Mouse (Mus musculus) MEL (cell line): ENCODE measurements at regions not wholly inside any gene's neighbourhood (a gene's known extent, or its start where the extent isn't known, plus 50 kb on each side); places are given as distances from the start of the nearest gene placed in this dataset.

Experiments used
- CTCF ChIP-seq, 3 experiments: IDR thresholded peaks in 2 of 3; conservative IDR thresholded peaks in 1 of 3; 2 replicates each; pipeline ENCODE4 v1.5.1; 2011 to 2012; ENCODE audit warnings: low read length in 3 of 3, low read depth in 2 of 3, mild to moderate bottlenecking in 2 of 3, improper control_type of control experiment in 1 of 3, inconsistent platforms in 1 of 3, mixed read lengths in 1 of 3, moderate library complexity in 1 of 3; ENCODE audit not compliant: control insufficient read depth in 1 of 3, insufficient read depth in 1 of 3, poor library complexity in 1 of 3, severe bottlenecking in 1 of 3
- POLR2A ChIP-seq, 2 experiments: IDR thresholded peaks; 2 replicates each; pipeline ENCODE4 v1.6.1; 2011 to 2012; ENCODE audit warnings: low read length in 2 of 2, mild to moderate bottlenecking in 2 of 2, control low read depth in 1 of 2, improper control_type of control experiment in 1 of 2, low read depth in 1 of 2, moderate library complexity in 1 of 2; ENCODE audit not compliant: control insufficient read depth in 1 of 2, insufficient read depth in 1 of 2, poor library complexity in 1 of 2
- USF2 ChIP-seq, 2 experiments: IDR thresholded peaks; 2 replicates each; pipeline ENCODE4 v1.6.1; 2011 to 2012; ENCODE audit warnings: improper control_type of control experiment in 2 of 2, low read length in 2 of 2, borderline replicate concordance in 1 of 2, inconsistent platforms in 1 of 2, low read depth in 1 of 2, mild to moderate bottlenecking in 1 of 2; ENCODE audit not compliant: insufficient read depth in 1 of 2

DNA sequence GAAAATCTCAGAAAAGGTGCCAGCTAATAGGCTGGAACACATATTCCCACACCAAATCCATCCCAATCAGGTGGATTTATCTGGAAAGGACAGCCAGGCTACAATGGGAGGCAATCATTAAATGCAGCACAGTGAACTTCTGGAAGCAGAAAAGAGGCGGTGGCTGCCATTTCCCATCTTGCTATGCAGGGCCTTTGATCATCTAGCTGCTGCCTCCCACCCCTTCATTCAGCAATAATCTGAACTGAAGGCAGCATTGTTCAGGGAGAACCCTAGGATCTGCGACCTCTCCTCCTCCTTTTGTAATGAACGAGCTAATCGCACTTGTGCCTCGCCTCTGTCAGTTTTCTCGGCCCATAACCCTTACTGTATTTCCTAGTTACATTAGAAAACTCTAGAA, 413.9 kb downstream of the Meis1 start:
- TF ChIP-seq CTCF (IDR thresholded peaks at IDR 0.05 in 2 of 3, conservative IDR thresholded peaks at IDR 0.05 in 1 of 3; ENCODE audit: control insufficient read depth in 1 of 3, insufficient read depth in 1 of 3, low read depth in 2 of 3, low read length in 3 of 3, poor library complexity in 1 of 3, severe bottlenecking in 1 of 3) (no peak), USF2 (IDR thresholded peaks at IDR 0.05; ENCODE audit: borderline replicate concordance in 1 of 2, insufficient read depth in 1 of 2, low read depth in 1 of 2, low read length in 2 of 2) (no peak), POLR2A (IDR thresholded peaks at IDR 0.05; ENCODE audit: control insufficient read depth in 1 of 2, insufficient read depth in 1 of 2, low read depth in 1 of 2, low read length in 2 of 2, poor library complexity in 1 of 2) (no peak)
